Mouse (Mus musculus): ENCODE measurements around the gene 4930579F01Rik.
"Not testable (repeated sequence)": the region's sequence is repeated elsewhere in the genome, so short reads cannot be mapped to it uniquely, and the experiment has no call there.

Gene 4930579F01Rik

DNA sequence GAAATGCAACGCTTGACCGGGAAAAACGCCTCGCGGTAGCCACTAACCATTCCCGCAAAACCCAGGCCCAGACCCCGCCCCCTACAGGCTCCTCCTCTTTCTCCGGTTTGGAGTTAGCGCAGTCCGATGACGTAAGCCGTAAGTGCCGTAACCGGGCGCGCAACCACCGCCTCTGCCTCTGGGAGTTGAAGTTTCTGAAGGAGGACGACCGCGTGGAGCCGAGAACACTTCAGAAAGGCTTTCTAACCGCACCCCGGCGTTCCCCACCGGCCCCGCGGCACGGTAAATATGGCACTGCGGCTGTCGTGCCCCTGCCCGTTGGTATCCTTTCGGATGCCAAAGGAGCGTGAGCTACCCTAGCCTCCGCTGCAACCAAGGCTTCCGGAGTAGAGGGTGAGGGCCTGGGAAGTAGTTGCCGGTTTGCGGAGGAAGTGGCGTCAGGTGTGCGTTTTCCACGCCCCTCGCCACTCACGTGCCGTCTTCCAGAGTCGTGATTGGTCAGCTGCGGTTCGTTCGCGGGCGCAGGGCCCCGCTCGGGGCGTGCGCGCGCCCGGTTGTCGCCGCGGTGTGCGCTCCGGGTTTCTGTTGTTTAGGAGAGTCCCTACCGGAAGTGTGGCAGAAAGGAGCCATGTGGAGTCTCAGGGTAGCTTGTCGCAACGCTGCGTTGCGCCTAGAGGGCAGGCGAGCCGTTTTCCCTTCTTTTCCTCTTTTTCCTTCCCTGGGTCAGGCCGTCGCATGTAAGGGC, 50.1 kb downstream of the 4930579F01Rik start, which contains the start of gene Trmt10a:
TSS of gene Trmt10a (plus strand) at position 134 of the 745 bp plus-strand sequence.
- DNase-seq = peak; percentile 98

- DNase-seq = no peak
These were observed 50.8 kb downstream of the 4930579F01Rik start for GRCm38 (mm10) chr3:138142733-138143314.

GRCm38 (mm10) chr3:138142052-138142732, 51.4 kb downstream of the 4930579F01Rik start:
- no peak for DNase-seq

- DNase-seq = no peak
These were observed 54.0 kb downstream of the 4930579F01Rik start for GRCm38 (mm10) chr3:138139663-138140062.

- not testable (repeated sequence) for DNase-seq
These were observed 55.5 kb downstream of the 4930579F01Rik start for GRCm38 (mm10) chr3:138138146-138138545.

- DNase-seq = no peak
These were observed 59.1 kb downstream of the 4930579F01Rik start for GRCm38 (mm10) chr3:138134528-138134927.

GRCm38 (mm10) chr3:138133916-138134315, 59.7 kb downstream of the 4930579F01Rik start:
- DNase-seq = no peak

GRCm38 (mm10) chr3:138133463-138133862, 60.2 kb downstream of the 4930579F01Rik start:
- no peak for DNase-seq

- DNase-seq = no peak
These were observed 62.5 kb downstream of the 4930579F01Rik start for GRCm38 (mm10) chr3:138131168-138131567.

- DNase-seq = no peak
These were observed 62.9 kb downstream of the 4930579F01Rik start for GRCm38 (mm10) chr3:138130692-138131091.

GRCm38 (mm10) chr3:138129110-138129509, 64.5 kb downstream of the 4930579F01Rik start:
- DNase-seq = no peak

- no peak for DNase-seq
These were observed 69.8 kb downstream of the 4930579F01Rik start for GRCm38 (mm10) chr3:138123842-138124241.

- DNase-seq = no peak
These were observed 72.2 kb downstream of the 4930579F01Rik start for GRCm38 (mm10) chr3:138121461-138121860.

GRCm38 (mm10) chr3:138119444-138120105, 74.0 kb downstream of the 4930579F01Rik start:
- no peak for DNase-seq

DNA sequence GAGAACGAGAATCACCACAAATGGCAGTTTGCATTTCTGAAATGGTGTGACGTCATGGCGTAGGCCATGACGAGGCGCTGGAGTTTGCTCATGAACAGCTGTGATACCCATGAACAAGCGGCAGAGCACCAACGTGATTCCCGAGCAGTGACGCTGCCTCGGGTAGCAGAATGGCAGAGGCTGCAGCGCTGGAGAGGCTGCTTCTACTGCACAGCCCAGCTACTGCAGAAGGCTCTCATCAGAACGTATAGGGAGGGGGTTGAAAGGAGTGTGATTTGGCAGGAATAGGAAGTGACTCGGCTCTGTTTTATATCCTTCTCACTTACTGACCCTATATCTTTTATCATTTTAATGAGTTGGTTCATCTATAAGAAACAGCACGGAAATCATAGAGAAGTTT, 74.8 kb downstream of the 4930579F01Rik start:
- no peak for DNase-seq

- no peak for DNase-seq
These were observed 75.2 kb downstream of the 4930579F01Rik start for GRCm38 (mm10) chr3:138118392-138118791.

- no peak for DNase-seq
These were observed 76.8 kb downstream of the 4930579F01Rik start for GRCm38 (mm10) chr3:138116871-138117270.

- no peak for DNase-seq
These were observed 79.5 kb downstream of the 4930579F01Rik start for GRCm38 (mm10) chr3:138114106-138114505.
